Mouse (Mus musculus): ENCODE measurements around the gene Fcrl6.

DNA sequence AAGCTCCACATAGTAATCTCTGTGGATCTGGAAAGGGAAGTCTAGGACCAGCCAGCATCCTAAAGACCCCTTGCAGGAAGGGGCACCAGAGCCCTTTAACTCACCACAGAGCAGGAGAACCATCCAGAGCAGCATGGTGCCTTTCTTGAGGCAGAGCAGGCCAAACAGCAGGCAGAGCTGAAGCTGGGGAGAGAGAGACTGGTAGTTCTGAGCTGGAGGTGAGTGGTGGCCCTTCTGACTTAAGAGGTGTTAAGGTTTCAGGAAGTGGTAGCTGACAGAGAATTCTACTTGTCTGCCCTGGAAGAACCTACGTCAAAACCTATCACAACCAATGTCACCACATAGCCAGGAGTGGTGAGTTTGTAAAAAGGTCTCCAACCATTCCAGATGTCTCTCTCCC is at the start of gene Fcrl6:
- TF ChIP-seq CTCF (IDR thresholded peaks at IDR 0.05; ENCODE audit: control insufficient read depth, insufficient read depth, low read length) (no peak), POLR2A (IDR thresholded peaks at IDR 0.05; ENCODE audit: borderline replicate concordance, control insufficient read depth, low read depth, low read length) (no peak)

All from bone marrow, adult 2 months (tissue).